Mouse (Mus musculus) adrenal gland, adult 10 weeks (tissue): ENCODE data around the gene Rabl3. TPM values are rescaled to one million over a fixed set of nuclear protein-coding genes. Genes with fewer than 3 reads are reported as not detected.

ENCODE experiments used
- polyA plus RNA-seq: library from polyadenylated mRNA; stranded (reverse); fragments of 350-450 nt; fragmentation: Illumina TruSeq; extraction: RNeasy Lipid Tissue Mini Kit (QIAGEN cat#74804); gene quantifications from one replicate; pipeline ENCODE4 v1.2.3, GENCODE M21; 2014; ENCODE audit warnings: low read depth, low replicate concordance

Rabl3 gene
- polyA plus RNA-seq = 21.2 TPM

GRCm38 (mm10) chr16:37539611-37540580 lies at the start of gene Rabl3, which contains the start of gene Gtf2e1:
Rabl3 (plus strand) TSS chr16:37539885.
Gtf2e1 (minus strand) TSS chr16:37539789.

GRCm38 (mm10) chr16:37579994-37580393 lies 40.3 kb downstream of the Rabl3 start, which contains the start of gene Hgd:
Hgd (plus strand) TSS chr16:37580153.

Other genes with a start within 250 kb of the Rabl3 start
- gene Stxbp5l, start 154.9 kb upstream of the Rabl3 start, polyA plus RNA-seq = 4.3 TPM
- gene Gtf2e1, start 96 bp upstream of the Rabl3 start, polyA plus RNA-seq = 21.8 TPM
- gene Hgd, start 40.3 kb downstream of the Rabl3 start, polyA plus RNA-seq = not detected
- 305 TPM for gene Ndufb4, start 114.6 kb downstream of the Rabl3 start, polyA plus RNA-seq
- 36.8 TPM for gene Fstl1, start 237.0 kb downstream of the Rabl3 start, polyA plus RNA-seq